Mouse (Mus musculus) cerebellum, adult (tissue): ENCODE results near the gene Dhx35.

Experiments used
- ATAC-seq: cut with Nextera tagmentation; 2 replicates; pipeline ENCODE4 v1.9.2; 2017; ENCODE audit warnings: mild to moderate bottlenecking, moderate library complexity, mixed read lengths; ENCODE audit not compliant: insufficient number of reproducible peaks, low FRiP score, low TSS enrichment

Gene Dhx35

DNA sequence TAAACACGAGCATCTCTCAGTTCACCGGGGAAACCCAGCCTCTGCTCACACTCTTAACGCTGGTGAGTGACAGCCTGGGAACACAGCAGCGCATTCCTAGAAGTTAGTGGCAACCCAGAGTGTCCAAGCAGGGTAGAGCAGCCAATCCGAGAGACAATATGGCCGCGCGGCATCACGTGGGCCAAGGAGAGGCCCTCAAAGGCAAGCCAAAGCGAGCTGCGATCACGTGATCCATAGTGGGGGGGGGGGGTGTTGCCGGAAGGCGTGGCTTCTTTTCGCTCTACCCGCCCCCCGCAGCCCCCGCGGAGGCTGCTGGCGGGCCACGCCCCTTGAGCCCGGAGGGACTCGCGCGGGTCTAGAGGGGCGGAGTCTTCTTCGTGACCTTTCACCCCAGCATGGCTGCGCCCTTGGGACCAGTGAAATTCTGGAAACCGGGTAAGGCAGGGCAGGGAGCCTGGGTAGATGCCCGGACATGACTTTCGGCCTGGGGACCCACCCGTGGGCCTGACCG is at the start of gene Dhx35:
Gene Dhx35 (plus strand): TSS at position 314 of the 511 bp plus-strand sequence.
- peak; percentile 92 for ATAC-seq

DNA sequence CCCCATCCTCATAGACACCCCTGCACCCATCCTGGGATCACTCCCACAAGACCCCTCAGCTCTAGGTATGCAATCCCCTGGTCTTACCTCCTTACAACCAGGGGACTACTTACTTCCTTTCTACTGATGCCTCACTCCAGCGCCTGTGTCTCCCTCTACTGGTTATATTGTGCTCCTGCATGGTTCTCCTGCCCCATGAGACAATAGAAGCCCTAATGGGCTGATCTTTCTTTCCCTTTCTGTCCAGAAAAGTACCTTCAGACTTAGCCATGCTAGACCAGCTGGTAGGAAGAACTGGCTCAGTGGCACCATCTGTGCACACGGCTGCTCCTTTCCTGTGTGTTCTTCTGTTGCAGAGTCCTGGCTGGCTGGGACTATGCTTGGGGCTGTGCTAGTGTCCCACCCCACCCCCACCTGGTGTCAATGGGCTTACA is 49.5 kb upstream of the Dhx35 start:
- no peak for ATAC-seq

DNA sequence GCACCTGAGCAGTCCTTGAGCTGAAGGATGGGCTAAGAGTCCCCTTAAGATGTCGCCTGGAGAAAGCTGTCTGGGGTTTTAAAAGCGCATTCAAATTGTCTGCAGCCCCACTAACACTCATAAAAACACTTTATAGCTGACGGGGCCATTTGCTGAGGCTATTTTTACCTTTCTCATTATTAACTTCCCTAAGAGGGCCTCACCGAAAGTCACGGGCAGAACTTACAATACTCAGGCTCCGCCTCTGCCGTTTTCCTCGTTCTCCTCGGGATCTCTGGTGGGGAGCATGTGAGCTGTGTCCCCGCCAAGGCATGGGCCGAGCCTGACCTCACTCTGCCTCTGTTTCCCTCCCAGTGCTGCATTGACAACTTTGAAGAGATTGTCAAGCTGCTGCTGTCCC is 48.4 kb upstream of the Dhx35 start:
- no peak for ATAC-seq

DNA sequence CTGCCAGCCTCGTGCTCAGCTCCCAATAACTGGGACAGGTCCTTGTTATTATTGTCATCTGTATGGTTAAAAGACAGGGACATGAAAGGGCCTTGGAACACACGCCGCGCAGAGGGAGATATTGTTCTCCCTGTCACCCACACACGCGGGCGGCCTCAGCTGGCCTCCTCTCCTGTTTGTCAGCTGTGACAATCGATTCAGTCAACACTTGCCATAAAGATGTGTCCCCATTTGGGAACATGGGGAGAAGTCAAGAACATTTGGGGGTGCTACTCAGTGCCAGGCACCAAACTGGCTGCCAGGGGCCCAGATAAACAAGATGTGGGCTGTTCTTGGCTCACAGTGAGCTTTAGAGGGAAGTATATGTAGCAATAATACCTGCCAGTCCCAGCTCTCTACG is 45.2 kb upstream of the Dhx35 start:
- no peak for ATAC-seq

DNA sequence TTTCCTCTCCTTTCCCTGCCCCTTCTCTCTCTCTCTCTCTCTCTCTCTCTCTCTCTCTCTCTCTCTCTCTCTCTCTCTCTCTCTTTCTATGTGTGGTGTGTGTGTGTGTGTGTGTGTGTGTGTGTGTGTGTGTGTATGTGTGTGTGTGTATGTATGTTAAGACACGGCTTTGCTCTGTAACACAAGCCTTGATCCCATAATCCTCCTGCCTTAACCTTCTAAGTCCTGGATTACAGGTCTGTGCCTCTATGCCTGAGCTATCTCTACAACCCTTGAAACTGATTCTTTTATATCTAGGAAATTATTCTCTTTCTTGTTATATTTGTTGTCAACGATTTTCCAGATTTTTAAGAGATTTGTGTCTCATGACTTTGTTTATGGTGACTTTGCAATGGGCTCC is 34.4 kb upstream of the Dhx35 start:
- ATAC-seq: no peak

DNA sequence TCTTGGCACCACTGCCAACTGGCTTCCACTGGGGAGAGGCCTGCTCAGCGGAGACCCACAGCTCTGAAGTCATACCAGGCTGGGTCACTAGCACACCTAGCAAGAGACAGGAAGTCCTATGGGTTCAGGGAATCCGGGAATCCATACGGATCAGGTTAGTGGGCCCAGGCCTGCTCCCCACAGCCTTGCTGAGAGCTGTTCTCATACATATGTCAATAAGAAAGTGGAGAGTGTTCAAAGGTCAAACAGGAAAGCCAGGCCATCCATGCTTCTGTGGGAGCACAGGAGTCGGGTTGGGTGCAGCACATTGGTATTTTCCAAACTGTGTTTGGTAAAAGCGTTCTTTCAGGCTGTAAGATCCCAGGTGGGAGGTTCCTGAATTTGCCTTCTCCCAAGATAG is 32.3 kb upstream of the Dhx35 start:
- no peak for ATAC-seq

DNA sequence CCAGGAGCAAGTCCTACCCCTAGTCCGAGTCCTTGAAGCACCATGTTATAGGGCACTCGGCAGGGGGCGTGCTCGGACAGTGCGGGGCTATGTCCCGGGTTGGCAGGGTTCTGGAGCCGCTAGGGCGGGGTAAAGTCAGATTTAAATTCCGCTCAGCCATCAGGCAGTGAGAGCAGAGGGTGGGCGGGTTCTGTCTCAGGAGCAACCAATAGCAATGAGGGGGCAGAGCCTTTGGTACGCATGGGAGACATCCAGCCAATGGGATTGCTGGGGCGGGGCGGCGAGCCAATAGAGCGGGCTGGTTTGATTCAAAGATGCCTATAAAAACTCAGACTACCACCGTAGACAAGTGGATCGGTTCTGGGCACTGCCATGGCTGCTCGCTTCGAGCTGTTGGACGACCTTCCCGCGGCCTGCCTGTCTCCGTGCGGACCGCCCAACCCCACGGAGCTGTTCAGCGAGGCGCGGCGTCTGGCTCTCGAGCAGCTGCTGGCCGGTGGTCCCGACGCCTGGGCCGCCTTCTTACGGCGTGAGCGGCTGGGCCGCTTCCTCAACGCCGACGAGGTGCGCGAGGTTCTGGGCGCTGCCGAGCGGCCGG is 26.8 kb upstream of the Dhx35 start, which contains the start of gene Fam83d:
Gene Fam83d (plus strand): TSS at position 352 of the 598 bp plus-strand sequence.
- ATAC-seq: peak; percentile 84

DNA sequence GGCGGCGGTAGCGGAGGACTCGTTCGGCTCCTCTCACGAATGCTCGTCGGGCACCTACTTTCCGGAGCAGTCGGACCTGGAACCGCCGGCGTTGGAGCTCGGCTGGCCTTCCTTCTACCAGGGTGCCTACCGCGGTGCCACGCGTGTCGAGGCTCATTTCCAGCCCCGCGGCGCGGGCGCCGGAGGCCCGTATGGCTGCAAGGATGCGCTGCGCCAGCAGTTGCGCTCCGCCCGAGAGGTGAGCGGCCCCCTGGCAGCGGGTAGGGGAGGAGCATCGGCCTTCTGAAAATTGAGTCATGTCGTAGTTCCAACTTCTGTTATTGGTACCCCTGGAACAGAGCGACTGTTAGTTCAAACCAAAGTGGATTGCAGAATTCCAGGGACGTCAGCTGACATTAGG is 26.3 kb upstream of the Dhx35 start:
- no peak for ATAC-seq

DNA sequence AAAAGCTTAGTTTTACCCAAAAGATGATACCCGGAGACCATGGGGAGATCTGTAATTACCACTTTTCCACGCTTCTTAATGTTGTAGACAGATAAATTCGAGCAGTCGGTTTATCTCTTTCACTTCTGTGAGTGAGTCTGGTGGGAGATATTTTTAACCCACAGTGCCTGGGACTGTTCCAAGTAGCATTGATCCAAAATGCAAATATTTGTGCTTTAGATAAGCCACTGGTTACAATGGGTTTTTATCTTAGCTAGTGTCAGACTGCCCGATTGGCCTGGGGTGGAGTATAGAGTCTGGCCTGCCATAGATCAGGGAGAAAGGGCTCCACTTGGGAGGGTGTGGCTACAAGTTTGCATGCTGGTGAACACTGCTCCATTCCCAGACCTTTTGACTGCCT is 25.8 kb upstream of the Dhx35 start:
- no peak for ATAC-seq

DNA sequence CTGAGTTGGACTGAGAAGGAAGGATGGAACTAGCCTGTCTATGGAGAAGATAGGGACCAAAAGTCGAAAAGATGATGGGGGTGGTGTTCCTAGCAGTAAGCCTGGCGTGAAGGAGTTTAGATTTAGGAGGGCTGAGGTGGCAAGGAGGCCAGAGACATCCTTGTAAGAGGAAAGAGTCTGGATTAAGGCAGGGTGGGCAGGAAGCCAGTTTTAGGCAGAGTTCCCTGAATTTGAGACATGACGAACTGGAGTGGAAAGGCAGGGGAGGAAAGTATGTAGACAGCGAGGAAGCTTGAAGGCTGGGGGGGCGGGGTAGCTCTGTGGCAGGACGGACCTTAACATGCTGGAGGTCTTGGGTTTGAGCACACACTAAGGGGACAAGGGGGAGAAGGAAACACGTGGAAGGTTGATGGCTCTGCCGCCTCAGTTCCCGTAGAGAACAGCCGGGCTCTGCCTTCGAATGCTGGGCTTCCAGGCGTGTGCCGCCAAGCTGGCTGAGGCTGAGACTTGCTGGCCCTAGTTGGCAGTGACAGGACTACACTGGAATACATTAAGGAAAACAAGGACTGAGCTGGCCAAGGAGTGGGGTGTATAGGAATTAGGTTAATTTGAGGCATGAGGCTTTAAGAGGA is 24.4 kb upstream of the Dhx35 start:
- ATAC-seq: no peak

DNA sequence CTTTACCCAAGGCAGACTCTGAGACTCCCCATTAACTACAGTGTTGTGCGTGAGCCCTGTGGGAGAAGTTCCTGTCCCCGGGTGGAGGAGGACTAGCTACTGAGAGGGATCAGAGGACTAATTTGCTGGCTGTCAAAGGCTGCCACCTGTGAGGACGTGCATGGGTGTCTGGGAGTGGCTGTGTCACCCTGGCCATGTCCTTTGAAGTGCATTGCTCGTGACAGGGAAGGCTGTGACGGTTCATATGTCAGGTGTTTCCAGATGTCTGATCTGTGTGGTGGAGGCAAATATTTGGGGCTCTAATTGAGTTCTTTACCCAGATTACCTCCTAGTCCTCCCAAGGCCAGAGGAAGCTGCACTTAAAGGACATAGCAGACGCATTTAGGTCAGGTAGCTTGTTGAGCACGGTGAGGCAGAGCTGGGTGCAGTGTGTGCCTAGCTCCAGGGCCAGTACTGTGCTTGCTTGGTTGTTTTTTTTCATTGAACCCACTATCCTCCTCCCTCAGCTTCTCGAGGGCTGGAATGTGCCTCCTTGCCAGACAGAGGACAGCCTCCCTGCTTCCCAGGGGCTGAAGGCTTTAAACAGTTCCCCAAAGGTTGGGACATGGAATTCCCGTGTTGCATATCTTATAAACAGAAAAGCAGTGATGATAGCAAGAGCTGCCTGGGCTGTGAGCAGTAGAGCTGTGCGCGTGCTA is 23.4 kb upstream of the Dhx35 start:
- no peak for ATAC-seq

DNA sequence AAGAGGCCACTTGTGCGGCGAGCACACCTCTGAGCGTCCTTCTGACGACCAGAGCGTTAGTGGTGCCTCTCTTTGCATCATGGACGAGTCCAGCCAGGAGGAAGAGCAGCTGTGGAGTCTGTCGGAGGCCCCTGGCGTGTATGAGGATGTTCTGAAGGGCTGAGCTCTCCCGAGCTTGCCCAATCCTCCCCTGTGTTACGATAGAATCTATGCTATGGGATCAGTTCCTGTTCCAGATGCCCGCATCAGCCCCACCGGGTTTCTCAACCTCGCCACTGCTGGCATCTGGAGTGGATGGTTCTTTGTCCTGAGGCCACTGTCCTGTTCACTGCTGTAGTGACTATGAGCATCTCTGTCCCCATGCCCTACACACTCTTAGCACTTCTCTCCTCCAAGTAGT is 21.8 kb upstream of the Dhx35 start:
- no peak for ATAC-seq

DNA sequence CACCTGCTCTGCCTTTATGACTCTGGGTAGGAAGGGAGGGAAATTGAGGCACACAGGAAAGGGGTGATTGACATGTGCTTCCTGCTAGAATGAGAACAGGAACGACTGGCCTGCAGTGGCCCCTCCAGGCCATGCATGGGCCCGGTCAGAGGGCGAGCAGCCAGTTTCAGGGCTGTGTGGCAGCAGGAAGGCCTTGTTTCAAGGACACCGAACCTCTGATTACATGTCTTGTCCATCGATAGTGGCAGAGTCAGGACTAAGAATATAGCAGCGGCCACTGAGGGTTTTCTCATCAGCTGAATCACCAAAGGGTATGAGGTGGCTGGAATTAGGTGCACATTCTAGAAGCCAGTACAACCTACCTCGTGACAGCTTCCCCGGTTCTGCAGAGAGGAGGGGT is 19.7 kb upstream of the Dhx35 start:
- no peak for ATAC-seq

DNA sequence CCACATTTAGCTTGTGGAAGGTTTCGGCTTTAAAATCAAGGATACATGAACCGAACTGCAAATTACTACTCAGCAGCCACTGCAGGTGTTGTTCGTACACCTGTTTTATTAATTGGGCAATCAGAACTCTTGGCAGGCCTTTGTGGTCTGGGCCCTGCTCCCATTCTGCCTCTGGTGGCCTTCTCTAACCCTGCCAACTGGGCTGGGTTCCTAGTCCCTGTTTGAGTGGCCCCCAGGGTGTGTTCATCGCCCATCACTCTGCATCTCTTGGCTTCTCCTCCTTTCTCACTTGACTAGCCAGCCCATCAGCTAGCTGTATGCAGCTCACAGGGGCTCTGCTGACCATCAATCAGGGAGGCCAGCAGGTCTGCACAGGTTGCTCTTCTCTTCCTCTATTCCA is 17.9 kb upstream of the Dhx35 start:
- no peak for ATAC-seq

DNA sequence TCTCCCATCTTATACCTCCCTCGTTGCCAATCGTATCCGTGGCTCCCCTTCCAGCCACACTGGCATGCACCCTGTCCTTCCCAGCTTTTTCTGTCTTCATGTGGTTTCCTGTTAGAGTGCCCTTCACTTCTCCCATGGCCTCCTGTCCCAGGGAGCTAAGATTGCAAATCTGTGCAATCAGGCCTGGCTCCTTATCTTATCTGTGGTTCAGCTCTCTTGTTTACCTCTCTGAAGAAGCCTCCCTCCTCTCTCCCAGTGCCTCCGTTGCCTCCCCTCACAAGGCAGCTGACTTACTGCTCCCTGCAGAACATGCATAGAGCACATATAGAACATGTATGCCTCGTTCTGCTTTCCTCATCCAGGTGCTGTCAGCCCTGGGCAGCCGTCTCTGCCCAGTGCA is 17.1 kb upstream of the Dhx35 start:
- ATAC-seq: no peak

DNA sequence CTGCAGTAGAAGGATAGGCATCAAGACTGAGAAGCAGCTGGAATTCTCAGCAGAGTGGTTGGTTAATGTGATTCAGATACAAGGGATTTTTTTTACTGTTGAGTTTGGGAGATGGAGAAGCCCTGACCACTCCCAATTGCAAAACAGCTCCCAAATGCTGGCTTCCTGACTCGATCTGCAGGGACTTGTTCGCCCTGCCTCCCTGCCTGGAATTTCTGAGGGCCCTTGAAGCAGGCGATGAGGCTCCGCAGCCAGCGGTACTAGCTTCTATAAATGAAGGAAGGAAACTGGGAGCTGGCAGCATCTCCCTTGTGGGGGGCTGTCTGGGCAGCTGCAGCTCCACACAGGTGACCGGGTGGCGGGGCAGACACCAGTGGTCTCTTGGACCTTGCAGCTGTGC is 16.3 kb upstream of the Dhx35 start:
- ATAC-seq: no peak

DNA sequence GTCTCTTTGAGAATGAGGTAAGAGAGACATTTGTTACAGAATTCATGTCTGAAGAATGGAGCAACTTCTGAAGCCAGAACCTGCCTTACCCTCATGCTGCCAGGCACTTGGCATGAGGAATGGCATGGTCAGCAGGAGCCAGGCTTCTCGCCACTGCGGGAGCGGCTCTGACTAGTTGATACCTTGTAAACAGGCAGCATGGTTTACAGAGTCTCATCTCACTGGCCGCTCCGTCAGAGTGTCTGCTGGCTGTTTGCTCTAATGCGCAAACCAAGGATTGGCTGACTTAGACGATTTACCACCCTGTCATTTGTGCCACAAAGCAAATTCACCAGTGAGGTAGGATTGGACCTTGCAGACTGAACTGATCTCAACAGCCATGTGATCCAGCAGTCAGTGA is 13.5 kb upstream of the Dhx35 start:
- ATAC-seq: no peak

DNA sequence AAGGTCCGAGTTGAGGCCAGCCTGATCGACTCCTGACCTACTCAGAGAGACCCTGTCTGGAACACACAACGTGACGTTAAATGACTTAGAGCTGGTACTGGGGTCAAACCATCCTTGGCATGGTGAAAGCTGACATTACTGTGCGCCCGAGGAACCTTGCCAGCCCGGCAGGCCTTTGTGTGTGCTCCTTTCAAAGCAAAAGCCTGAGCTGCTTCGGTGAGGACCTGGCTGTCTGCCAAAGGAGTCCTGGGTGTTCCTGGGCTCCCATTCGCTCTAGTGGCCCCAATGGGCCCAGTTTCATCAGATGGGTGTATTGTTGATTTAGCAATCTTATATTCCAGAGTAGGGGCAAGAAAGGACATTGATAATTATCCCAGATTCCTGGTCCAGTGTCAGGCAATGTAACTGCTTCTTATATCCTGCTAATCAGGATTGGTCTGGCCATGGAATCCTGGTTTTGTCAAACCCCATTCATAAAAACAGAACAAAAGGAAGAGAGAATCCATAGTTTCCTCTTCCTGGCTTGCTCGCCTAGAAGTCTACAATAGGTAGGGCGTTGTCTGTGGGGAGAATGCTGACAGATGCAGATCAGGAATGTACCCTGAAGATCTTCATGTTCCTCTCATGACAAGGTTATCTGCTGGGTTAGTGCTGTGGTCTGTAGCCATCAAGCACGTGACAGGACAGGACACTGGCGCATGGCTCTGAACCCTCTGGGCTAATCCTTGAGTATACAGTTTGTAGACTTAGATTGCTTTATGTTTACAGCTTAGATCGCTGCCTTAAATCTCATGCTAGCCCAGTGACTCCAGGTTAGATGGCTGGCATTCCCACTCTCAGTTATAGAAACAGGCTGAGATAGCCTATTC is 7.4 kb upstream of the Dhx35 start:
- no peak for ATAC-seq

DNA sequence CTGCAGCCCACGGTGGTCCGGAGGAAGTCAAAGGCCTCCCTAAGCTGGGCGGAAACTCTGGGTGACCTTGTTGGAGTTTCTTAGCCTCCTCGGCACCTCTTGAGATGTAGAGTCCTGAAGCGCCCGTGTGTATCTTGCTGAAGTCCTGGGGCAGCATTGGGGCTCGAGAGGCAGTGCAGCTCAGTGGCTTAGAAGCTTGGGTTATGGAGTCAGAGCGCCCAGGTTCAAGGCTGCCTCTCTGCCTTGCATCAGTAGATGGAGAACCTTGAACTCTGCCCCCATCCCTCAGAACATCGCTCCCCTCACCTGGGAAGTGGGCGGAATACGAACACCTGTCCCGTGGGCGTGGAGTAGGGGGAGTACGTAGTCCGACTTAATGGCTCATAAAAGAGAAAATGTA is 436 bp downstream of the Dhx35 start:
- peak; percentile 37; the same call in 1 of the 2 replicates for ATAC-seq

DNA sequence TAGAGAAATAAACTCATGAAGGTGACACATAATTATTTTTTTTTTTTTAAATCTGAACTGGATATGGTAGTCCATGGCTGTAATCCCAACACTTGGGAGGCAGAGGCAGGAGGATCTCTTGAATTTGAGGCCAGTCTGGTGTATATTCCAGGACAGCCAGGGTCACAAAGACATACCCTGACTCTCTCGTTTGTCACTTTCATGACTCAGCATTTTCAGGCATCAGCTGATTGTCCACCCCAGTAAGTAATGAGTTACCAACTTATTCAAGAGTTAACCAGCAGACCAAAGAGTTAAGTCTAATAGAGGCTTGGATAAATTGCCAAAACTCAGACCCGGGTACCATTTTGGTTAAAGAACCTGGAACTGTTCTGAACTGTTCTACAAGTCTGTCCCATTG is 1.3 kb downstream of the Dhx35 start:
- ATAC-seq: no peak

DNA sequence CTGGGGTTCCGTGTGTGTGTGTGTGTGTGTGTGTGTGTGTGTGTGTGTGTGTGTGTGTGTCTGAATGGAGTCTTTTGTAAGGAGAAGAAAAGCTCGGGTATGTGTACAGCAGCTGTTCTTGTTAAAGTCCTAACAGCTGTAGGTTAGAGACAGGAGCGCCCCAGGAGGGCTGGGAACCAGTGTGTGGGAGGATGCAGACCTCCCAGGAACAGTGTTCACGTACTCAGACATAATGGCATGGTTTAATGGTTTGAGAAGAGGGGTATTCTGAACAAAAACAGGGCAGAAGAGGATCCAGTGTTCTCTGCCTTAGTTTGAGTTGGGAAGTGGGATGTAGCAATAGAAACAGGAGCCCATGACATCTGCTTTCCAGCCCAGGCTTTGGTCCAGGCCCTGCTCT is 4.7 kb downstream of the Dhx35 start:
- ATAC-seq: no peak
